Mouse (Mus musculus): ENCODE results near the gene Fam71b.
"Not testable (repeated sequence)": the region's sequence is repeated elsewhere in the genome, so short reads cannot be mapped to it uniquely, and the experiment has no call there.

Fam71b gene

GRCm38 (mm10) chr11:46384925-46385324 is 11.4 kb upstream of the Fam71b start:
- DNase-seq (ENCODE audit: low spot score): no peak

DNA sequence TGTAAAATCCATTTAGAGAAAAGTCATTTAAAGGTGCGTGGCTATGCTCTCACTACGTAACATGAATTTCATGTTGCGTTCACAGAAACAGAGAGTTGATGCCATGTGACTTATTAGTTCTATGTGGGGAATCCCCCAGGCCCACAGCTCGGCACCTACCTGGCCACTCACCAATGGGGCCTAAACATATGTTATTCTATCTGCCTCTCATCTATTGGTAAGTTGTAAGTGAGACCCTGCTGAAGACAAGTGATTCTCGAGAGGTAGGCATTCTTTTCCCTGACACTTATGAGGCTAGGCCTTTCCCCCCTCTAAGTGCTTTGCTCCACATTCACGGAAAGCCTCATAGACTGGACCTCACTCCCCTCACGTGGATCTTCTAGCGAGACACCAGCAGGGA is 9.8 kb upstream of the Fam71b start:
- peak; percentile 71 for DNase-seq (ENCODE audit: low spot score)

- no peak for DNase-seq (ENCODE audit: low spot score)
These were observed 9.3 kb upstream of the Fam71b start for GRCm38 (mm10) chr11:46387061-46387460.

- no peak for DNase-seq (ENCODE audit: low spot score)
These were observed 7.9 kb upstream of the Fam71b start for GRCm38 (mm10) chr11:46388438-46388837.

DNA sequence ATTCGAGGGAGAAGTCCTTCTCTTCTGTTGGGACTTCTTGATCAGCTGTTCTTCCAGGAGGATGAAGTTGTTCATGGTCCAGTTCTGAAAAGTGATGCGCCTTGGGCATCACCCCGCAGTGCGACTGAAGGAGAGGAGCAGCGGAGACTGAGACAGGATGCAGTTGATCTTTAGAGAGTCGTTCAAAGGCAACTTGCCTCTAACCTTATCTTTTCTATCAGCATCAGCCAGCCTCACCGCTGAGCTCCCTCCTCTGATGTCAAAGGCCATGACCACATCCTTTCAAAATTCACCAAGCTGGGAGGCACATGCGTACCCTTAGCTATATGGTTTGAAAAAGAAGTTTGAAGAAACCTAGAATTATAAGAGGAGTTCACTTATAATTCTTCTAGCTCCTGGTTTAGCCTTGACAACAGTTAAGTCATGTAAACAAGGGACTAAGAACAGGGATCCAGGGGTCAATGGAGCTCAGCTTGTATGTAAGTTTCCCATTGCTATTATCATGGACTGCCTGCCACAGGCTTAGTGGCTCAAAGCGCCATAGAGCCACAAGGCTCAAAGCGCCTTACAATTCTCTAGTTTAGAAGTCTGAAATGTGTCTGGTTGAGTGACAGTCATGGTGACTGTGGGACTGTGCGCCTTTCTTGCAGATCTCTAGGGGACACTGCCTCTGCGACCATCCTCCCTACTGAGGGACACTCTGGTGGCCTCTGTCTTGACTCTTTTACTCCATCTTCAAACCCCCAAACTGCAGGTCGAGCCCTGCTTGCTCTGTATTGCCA is 6.8 kb upstream of the Fam71b start, which contains the start of gene Itk:
Itk (minus strand) TSS at position 180 of the 782 bp plus-strand sequence.
- peak; percentile 93 for DNase-seq (ENCODE audit: low spot score)

- no peak for DNase-seq (ENCODE audit: low spot score)
These were observed 5.7 kb upstream of the Fam71b start for GRCm38 (mm10) chr11:46390621-46391020.

DNA sequence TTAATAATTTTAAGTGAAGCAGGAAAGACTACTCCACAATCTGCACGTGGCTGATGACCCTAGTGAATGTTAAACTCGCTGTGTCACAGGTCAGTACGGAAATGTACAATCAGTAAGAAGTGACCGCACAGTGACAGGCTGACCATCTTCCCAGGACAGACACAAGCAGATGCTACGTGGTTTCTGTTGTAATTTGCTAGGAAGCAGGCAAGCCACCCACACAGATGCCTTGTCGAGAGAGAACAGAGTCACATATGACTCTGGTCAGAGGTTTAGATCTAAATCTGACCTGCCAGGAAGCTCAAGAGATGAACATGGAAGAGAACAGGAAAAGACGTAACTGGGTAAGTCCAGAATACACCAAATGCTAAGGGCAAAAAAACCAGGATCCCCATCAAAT is 3.5 kb upstream of the Fam71b start:
- no peak for DNase-seq (ENCODE audit: low spot score)

DNA sequence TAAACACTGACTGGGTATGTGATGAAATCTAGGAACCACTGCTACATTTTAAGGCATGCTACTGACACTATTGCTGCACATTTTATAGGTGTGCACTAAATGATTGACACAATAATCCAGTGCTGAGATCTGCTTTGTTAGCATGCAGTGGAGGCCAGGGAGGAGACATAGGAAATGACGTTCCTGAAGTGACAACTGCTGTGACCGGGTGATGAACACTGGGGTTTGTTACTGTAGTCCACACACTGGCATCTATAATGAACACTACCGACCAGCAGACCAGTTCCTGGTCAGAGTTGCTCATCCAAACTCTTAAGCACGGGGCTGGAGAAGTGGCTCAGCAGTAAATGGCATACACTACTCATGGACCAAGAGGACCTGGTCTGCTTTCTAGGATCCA is 2.9 kb upstream of the Fam71b start:
- no peak for DNase-seq (ENCODE audit: low spot score)

- DNase-seq (ENCODE audit: low spot score): no peak
These were observed 1.3 kb upstream of the Fam71b start for GRCm38 (mm10) chr11:46395088-46395487.

DNA sequence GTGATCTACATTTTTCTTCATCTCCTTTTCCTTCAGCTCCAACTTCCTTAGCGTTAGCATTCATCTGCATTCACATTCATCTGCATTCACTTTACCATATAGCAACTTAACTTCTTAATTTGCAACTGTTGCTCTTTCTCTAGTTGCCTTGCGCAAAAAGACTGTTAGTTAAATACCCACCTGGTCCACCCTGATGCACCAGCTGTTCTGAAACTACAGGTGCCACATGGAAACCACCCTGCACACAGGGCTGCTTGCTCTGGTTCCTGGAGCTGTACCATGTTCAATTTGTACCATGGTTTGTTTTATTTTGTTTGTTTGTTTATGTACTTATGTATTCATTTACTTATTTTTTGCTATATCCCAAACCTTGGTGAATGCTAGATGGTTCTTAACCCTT is 661 bp upstream of the Fam71b start:
- DNase-seq (ENCODE audit: low spot score): no peak

DNA sequence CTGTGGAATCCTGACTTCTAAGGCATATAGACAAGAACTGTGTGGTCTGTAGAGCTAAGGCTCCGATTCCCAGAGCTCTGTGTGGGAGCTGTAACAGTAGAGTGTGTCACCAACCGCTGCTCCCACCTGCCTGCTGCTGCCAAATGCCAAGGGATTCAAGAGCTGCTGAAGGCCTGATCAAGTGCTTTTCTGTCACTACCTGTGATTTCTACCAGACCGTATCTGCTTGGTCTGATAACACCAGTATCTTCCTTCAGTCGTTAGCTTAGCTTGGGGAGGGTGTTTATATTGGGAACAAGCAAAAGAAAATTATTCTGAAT is 461 bp downstream of the Fam71b start:
- DNase-seq (ENCODE audit: low spot score): no peak

GRCm38 (mm10) chr11:46397900-46398299 is 1.5 kb downstream of the Fam71b start:
- DNase-seq (ENCODE audit: low spot score): no peak

- no peak for DNase-seq (ENCODE audit: low spot score)
These were observed 2.1 kb downstream of the Fam71b start for GRCm38 (mm10) chr11:46398473-46398872.

DNA sequence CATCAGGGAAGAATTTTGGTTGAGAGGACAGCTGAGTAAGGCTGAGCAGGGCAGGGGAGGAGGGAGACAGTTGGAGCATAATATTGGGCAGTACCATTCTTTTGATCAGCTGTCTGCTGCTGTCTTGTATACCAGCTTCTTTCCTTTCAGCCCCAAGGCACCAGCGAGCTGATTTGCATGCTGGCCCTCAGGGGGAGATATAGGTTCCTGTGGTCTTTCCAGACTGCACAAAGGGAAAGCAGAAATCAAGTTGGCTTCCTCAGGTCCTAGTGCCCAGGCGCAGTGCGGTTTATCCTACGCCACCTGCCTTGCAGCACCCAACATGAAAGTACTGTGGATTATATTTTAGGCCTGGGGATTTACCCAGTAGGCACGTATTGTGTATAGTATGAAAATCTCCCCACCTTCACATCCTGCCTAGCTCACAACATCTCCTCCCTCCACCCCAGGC is 2.6 kb downstream of the Fam71b start:
- DNase-seq (ENCODE audit: low spot score): peak; percentile 89

- DNase-seq (ENCODE audit: low spot score): no peak
These were observed 5.2 kb downstream of the Fam71b start for GRCm38 (mm10) chr11:46401555-46401954.

GRCm38 (mm10) chr11:46404986-46405385 is 8.6 kb downstream of the Fam71b start:
- DNase-seq (ENCODE audit: low spot score): peak; percentile 77

DNA sequence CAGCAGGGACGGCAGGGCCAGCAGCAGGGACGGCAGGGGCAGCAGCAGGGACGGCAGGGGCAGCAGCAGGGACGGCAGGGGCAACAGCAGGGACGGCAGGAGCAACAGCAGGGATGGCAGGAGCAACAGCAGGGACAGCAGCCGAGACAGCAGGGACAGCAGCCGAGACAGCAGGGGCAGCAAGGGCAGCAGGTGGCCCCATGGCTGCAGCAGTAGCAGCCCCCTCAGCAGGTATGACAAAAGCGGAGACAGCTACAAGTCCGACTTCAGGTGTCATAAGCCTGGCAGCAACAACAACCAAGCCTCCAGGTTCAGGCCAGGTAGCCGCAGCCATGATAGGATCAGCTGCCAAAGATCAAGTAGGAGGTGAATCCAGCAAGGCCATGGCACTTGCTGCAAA is 10.4 kb downstream of the Fam71b start:
- no peak for DNase-seq (ENCODE audit: low spot score)

DNA sequence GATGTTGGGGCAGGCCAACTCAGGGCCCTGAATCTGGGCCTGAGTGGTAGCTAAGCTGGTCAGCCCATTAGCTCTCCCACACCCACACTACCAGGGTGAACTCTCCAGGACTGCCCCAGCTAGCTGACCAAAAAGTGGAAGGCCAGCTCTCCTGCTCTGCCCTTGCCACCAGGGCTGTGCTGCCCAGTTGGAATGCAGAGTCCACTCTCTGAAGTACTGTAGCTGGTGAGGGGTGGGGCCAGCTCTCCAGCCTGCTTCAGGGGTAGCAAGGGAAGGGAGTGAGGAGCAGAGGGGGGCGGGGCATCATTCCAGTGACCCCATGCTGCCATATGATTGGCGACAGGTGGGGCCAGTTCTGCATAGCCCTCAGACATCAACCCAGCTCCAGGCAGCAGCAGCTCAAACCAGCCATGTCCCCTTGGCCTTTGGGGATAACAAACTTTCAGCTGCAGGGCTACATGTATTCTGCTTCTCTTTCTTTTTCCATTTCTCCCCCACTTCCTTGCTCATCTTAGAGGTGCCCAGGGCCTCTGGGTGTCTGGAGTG is 13.7 kb downstream of the Fam71b start:
- DNase-seq (ENCODE audit: low spot score): no peak

DNA sequence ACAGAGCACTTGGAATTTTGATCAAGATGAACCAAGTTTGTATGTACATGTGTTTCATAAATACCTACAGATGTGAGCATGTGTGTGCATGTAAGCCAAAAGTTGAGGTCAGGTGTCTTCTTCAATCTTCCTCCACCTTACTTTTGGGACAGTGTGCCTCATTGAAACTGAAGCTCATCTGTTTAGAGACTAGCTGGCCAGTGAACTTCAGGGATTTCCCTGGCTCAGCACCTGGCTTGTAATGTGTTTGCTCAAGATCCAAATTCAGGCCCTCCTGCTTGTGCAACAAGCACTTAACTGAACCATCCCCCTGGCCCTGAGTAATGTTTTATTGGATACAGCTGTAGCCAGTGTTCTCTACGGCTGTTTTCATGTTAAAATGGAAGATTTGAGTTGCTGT is 22.1 kb downstream of the Fam71b start:
- no peak for DNase-seq (ENCODE audit: low spot score)

DNA sequence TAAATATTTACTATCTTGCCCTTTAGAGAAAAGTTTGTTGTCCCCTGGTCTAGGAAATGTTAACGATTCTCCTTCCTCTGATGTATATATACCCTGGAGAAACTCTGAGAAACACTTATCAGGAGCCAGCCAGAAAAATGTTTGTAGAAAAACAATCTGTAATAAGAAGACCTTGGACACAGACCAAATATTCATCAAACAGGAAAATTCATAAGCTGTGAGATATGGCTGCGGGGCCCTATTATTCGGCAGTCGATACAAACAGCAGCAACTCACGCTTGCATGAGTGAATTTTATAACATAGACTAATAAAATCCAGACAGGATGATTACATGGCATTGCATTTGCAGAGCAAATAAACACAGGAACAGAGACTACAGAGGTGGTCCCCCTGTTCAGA is 22.5 kb downstream of the Fam71b start:
- no peak for DNase-seq (ENCODE audit: low spot score)

GRCm38 (mm10) chr11:46421086-46421888 is 24.9 kb downstream of the Fam71b start:
- DNase-seq (ENCODE audit: low spot score): peak; percentile 68

- DNase-seq (ENCODE audit: low spot score): not testable (repeated sequence)
These were observed 31.8 kb downstream of the Fam71b start for GRCm38 (mm10) chr11:46428131-46428530.

DNA sequence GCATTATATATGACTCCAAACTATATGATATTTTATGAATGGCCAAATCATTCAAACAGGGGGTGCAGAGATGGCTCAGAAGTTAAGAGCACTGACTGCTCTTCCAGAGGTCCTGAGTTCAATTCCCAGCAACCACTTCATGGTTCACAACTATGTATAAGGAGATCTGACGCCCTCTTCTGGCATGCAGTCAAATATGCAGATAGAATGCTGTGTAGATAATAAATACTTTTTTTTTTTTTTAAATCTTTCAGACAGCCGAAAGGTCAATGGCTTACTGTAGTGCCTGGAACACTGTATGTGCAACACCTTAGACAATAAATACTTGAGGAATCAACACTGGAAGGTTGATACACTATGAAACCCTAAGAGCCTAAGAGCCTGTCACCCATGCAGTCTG is 33.8 kb downstream of the Fam71b start:
- no peak for DNase-seq (ENCODE audit: low spot score)

All from T-cell, adult 2 months (primary cell).